Mouse (Mus musculus) midbrain, embryonic 10.5 days (tissue): Measurements from ENCODE around the gene Usp39. TPM values are rescaled to one million over a fixed set of nuclear protein-coding genes. Genes with fewer than 3 reads are reported as not detected.
A peak's percentile ranks its signal among the peaks of the same experiment; 100 is the strongest.

Source experiments
- DNase-seq: peaks from one replicate; pipeline ENCODE4 v3.0.0-alpha.2; 2017; ENCODE audit warnings: low spot score
- H3K27ac ChIP-seq: fragments of 300-500 bp; sonication (generic); replicated peaks from 2 replicates; pipeline ENCODE4 v1.5.1; 2016; ENCODE audit warnings: mild to moderate bottlenecking
- H3K27me3 ChIP-seq: fragments of 300-500 bp; sonication (generic); 2 replicates; pipeline ENCODE4 v1.6.1; 2016; ENCODE audit warnings: low read depth, mild to moderate bottlenecking; ENCODE audit not compliant: poor library complexity, severe bottlenecking
- H3K36me3 ChIP-seq: fragments of 300-500 bp; sonication (generic); 2 replicates; pipeline ENCODE4 v1.6.1; 2016; ENCODE audit warnings: mild to moderate bottlenecking, moderate library complexity
- H3K4me1 ChIP-seq: fragments of 300-500 bp; sonication (generic); 2 replicates; pipeline ENCODE4 v1.6.1; 2016
- H3K4me3 ChIP-seq: fragments of 300-500 bp; sonication (generic); 2 replicates; pipeline ENCODE4 v1.5.1; 2016; ENCODE audit warnings: mild to moderate bottlenecking, moderate library complexity
- H3K9me3 ChIP-seq: fragments of 300-500 bp; sonication (generic); replicated peaks from 2 replicates; pipeline ENCODE4 v1.6.1; 2016; ENCODE audit warnings: mild to moderate bottlenecking
- WGBS: fragments of 180-500 bp; shearing (Covaris S2); methylation state at CpG from one replicate; pipeline ENCODE4 v1.1.7; 2016; 5-methylcytosine and 5-hydroxymethylcytosine counted together
- polyA plus RNA-seq: library from polyadenylated mRNA; unstranded; fragments of >200 nt; fragmentation: Nextera tagmentation; extraction: Ambion mirVana; gene quantifications from 2 replicates; pipeline ENCODE4 v1.2.1, GENCODE M21; 2016

The Usp39 gene
- polyA plus RNA-seq, 1 experiment from 2014 or later, result 89.3 TPM

DNA sequence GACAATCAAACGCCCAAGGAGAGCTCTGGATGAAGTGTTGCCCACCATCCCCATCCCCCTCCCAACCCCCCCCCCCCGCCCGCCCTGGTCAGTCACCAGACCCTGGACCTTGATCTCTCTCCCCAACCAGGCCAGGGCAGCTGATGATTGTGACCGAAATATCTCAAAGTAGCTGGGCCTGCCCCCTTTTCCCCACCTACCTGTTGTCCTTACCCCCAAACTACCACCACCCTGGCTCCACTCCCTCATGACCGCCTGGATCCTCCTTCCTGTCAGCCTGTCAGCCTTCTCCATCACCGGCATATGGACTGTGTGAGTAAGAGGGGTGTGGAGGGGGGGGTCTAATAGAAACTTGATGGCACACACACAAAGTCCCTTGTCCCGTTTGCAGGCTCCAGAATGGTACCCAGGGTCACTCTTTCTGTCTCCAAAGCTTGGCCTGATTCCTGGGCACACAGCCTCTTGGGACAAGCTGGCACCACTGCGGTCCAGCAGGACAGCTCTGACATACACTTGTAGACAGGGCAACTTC is 11.1 kb upstream of the Usp39 start:
- H3K36me3 ChIP-seq, result peaks cover 46% of the 10 kb centered on the region
- peaks cover 17% of the 10 kb centered on the region for H3K27me3 ChIP-seq
- 47% methylated on average over 7 of the region's 8 CpGs for WGBS
- DNase-seq, result no peak
- H3K9me3 ChIP-seq, result no peaks in the 10 kb centered on the region
- peak overlapping the region; percentile 79 for H3K27ac ChIP-seq
- H3K4me1 ChIP-seq, result peaks cover 39% of the 10 kb centered on the region
- peak overlapping the region; percentile 69 for H3K4me3 ChIP-seq

DNA sequence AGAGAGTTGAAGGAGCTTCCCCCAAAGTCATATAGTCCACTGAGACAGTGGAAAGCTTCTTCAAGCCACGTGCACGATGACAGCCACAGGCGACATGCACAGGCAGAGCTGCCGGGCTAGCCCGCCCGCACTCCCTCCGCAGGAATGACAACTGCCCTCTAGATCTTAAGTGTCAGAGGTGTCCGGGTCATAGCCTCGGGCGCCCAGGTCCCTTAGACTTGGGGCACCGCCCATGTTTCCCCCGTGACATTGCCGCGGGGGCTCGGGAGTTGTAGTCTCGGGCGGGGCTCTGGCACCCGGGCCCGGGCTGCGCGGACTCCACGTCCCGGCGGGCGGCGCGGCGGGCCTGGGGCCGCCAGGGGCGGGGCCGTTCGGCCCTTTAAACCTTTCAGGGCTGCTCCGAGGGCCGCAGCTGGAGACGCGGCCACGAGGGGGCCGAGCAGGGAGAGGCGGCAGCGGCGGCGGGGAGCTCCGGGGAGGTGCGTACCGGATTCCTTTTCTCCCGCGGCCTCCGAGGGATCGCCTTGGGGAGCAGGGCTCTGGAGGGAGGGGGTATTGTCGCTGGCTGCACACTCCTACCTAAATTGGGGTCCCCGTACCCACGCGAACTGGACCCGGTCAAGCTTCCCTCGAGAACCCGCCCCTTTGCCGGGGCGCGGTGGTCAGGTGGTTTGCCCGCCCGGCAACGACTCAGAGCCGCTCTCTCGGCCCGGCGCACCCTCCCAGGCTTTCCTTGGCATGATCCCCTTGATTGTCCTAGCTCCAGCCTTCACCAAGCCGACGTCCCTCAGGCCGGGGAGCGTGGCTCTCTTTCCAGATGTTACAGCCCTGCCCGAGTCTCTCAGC is 10.3 kb upstream of the Usp39 start, which contains the start of gene Tmem150a:
Gene Tmem150a (plus strand): TSS at position 382 of the 846 bp plus-strand sequence.
- H3K4me3 ChIP-seq, result peak within 1 kb of the TSS; percentile 69
- DNase-seq, result peak; percentile 80
- peaks cover 48% of the 10 kb centered on the region for H3K36me3 ChIP-seq
- H3K27ac ChIP-seq, result peak within 1 kb of the TSS; percentile 79
- H3K9me3 ChIP-seq, result no peaks in the 10 kb centered on the region
- WGBS, result under 1% methylated on average over 71 of the region's 71 CpGs
- H3K4me1 ChIP-seq, result peaks cover 32% of the 10 kb centered on the region
- H3K27me3 ChIP-seq, result peaks cover 17% of the 10 kb centered on the region

DNA sequence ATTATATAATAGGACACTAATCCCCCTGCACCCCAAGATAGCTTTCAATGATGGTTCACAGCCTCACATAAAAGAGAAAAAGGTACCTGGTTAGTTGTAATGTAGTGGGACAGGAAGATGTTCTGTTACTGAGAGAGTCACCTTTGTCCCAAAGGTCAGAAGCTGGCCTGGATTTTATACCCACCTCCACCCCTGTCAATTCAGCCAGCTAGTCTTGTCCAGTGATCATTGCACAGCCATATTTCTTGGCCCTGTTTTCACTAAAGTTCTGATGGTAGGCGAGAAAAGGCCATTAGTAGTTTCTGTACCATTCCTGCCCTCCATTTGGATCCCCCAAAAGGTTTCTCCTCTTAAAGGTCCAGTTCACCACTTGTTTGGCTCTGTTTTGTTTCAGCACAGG is 9.0 kb upstream of the Usp39 start:
- no peak overlapping the region for H3K27ac ChIP-seq
- H3K36me3 ChIP-seq, result peaks cover 48% of the 10 kb centered on the region
- DNase-seq, result no peak
- H3K27me3 ChIP-seq, result peaks cover 17% of the 10 kb centered on the region
- H3K9me3 ChIP-seq, result no peaks in the 10 kb centered on the region
- 66% methylated on average over 1 of the region's 1 CpGs for WGBS
- no peak overlapping the region for H3K4me3 ChIP-seq
- peaks cover 30% of the 10 kb centered on the region for H3K4me1 ChIP-seq

DNA sequence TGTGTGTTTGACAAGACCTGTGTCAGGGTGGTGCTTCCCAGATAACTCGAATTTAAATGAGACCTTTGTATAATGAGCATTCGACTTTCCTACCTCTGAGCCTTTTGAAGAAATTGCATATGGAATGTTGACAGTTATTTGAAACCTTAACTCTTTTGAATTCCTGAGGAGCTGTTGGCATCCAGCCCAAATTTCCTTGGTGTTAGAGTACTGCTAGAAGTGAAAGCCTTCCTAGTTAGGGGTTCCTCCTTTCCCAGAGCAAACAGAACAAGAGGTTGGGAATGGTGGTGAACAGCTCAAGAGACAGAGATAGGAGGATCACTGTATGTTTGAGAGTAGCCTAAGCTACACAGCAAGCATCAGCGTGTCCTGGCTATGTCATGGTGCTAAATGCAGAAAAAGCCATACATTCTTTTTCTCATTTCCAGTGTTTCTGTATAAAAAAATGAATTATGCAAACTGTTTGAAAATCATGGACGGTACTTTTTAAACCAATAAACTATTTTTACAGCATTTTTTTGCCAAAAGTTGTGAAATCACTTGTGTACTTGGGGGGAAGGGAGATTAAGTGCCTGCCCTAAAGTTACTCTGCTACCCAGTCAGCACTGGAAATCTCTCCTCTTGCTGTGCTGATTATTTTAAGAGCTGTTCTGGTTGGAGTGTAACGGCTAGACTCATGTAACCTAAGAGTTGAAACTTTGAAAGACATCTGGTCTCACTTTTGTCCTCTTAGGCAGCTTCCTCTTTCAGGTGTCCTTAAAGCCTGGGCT is 7.8 kb upstream of the Usp39 start:
- DNase-seq, result no peak
- Histone ChIP-seq H3K4me3 (no peak overlapping the region), H3K27ac (no peak overlapping the region), H3K27me3 (peaks cover 17% of the 10 kb centered on the region), H3K4me1 (peaks cover 41% of the 10 kb centered on the region), H3K9me3 (no peaks in the 10 kb centered on the region), H3K36me3 (peaks cover 44% of the 10 kb centered on the region)
- 78% methylated on average over 5 of the region's 5 CpGs for WGBS

DNA sequence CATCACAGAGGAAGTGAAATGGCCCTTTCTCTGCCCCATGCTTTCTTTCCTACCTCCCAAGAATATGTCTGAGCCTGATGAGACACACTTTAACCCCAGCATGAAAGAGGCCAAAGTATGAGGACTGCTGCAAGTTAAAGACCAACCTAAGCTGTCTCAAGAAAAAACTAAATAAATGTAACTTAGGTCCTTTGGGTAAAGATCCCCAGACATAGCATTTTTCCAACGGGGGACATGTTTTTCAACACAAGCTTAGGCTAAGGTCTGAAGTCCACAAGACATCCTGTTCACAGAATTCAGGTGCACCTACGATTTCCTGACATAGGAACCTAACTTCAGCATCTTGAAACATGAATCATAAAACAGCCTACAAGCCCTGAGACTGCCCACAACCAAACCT is 5.2 kb upstream of the Usp39 start:
- 90% methylated on average over 2 of the region's 2 CpGs for WGBS
- DNase-seq, result no peak
- Histone ChIP-seq H3K4me3 (no peak overlapping the region), H3K4me1 (peaks cover 43% of the 10 kb centered on the region), H3K27ac (no peak overlapping the region), H3K36me3 (peaks cover 33% of the 10 kb centered on the region), H3K27me3 (peaks cover 8% of the 10 kb centered on the region; the same call in 1 of the 2 replicates), H3K9me3 (no peaks in the 10 kb centered on the region)

DNA sequence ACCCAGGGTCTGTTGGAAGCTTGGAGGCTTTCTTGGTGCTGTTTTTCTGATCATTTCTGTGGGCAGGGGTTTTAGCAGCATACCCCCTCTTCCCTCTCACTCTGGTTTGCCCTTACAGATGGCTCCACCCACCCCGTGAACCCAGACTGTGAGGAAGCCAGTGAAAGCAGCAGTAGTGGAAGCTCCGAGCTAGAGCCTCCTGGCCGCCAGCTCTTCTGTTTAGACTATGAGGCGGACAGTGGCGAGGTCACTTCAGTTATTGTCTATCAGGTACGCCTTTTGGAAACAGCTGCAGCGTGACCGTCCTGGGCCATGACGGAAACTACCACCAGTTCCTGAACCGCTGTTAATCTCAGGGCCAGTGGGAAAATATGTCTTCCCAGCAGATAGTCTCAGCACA is 3.4 kb upstream of the Usp39 start:
- Histone ChIP-seq H3K4me1 (peaks cover 43% of the 10 kb centered on the region), H3K4me3 (peak overlapping the region; percentile 82)

DNA sequence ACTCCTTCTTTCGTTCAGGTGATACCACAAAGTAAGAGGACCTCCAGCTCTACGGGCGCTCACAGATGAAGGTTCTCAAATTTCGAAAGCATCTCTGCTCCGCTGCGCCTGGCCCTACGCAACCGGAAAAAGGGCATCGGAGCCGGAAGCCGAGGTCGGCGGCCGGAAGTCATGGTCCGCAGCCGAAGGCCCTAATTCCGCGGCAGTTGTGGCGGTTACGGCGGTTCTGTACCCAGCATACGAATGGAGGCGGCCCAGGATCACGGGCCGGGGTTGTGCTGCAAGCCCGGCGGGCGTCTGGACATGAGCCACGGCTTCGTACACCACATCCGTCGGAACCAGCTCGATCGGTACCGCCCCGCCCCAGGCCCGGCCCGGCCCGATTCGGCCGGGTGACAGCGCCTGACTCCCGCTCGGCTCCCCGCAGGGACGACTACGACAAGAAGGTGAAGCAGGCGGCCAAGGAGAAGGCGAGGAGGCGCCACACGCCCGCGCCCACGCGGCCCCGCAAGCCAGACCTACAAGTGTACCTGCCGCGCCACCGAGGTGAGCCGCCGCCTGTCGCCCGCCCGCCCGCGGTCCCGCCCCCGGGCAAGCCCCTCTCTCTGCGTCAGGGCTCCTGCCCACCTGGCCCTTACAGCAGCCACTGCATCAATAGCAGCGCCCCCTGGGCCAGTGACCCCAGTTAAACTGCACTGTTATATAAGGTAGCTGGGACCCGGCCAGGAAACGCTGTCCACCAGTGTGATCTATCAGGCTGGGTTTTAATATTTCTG is 2.4 kb upstream of the Usp39 start, which contains the start of gene 0610030E20Rik:
Gene 0610030E20Rik (plus strand): TSS at position 152 of the 776 bp plus-strand sequence.
- WGBS, result under 1% methylated on average over 64 of the region's 72 CpGs
- H3K9me3 ChIP-seq, result no peaks in the 10 kb centered on the region
- peak; percentile 80 for DNase-seq
- peaks cover 46% of the 10 kb centered on the region for H3K4me1 ChIP-seq
- H3K27ac ChIP-seq, result peak within 1 kb of the TSS; percentile 93
- no peaks in the 10 kb centered on the region for H3K27me3 ChIP-seq
- peaks cover 38% of the 10 kb centered on the region for H3K36me3 ChIP-seq
- H3K4me3 ChIP-seq, result peak within 1 kb of the TSS; percentile 82

More for the DNA sequence above, 3.4 kb upstream of the Usp39 start:
- DNase-seq, result no peak
- Histone ChIP-seq H3K27me3 (no peaks in the 10 kb centered on the region), H3K27ac (no peak overlapping the region), H3K9me3 (no peaks in the 10 kb centered on the region), H3K36me3 (peaks cover 33% of the 10 kb centered on the region)
- WGBS, result 88% methylated on average over 10 of the region's 10 CpGs

DNA sequence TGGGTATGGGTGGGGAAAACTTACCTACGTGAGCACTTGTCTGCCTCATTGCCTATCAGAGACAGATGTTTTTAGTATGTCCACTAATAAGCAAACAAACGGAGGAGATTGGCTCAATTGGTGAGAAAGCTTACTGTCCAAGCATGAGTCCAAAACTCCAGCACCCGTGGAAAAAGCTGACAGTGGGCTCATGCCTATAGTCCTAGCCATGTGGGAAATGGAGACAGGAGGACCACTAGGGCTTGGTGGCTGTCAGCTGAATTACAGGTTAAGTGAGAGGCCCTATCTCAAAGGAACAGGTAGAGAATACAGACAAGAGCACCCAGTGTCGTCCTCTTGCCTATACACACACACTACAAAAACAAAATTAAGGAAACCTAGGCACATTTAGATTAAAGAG is 1.3 kb upstream of the Usp39 start:
- H3K9me3 ChIP-seq, result no peaks in the 10 kb centered on the region
- H3K4me1 ChIP-seq, result peaks cover 46% of the 10 kb centered on the region
- H3K4me3 ChIP-seq, result peak overlapping the region; percentile 82; the same call in 1 of the 2 replicates
- H3K27ac ChIP-seq, result no peak overlapping the region
- no peak for DNase-seq
- H3K27me3 ChIP-seq, result no peaks in the 10 kb centered on the region
- peaks cover 41% of the 10 kb centered on the region for H3K36me3 ChIP-seq
- WGBS, result 80% methylated on average over 4 of the region's 4 CpGs

DNA sequence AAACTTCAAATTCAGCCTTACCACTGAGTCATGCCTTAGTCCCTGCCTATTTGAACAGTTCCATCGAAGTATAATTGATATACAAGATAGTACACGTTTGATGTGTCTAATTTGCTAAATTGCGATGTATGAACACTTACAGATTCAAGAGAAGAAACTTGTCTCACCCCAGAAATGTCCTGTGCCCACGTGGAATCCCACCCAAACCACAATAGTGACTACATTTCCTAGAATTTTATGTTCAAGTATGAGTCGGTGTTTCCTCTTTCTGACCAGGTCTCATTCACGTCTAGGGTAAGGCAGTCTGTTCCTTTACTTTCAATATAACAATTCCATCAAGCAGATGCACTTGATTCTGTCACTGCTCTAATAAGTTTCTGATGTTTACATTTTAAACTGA is 649 bp upstream of the Usp39 start:
- peak overlapping the region; percentile 87 for H3K4me3 ChIP-seq
- WGBS, result 52% methylated on average over 6 of the region's 6 CpGs
- no peak for DNase-seq
- no peaks in the 10 kb centered on the region for H3K27me3 ChIP-seq
- peak overlapping the region; percentile 93 for H3K27ac ChIP-seq
- H3K36me3 ChIP-seq, result peaks cover 41% of the 10 kb centered on the region
- peaks cover 46% of the 10 kb centered on the region for H3K4me1 ChIP-seq
- no peaks in the 10 kb centered on the region for H3K9me3 ChIP-seq

DNA sequence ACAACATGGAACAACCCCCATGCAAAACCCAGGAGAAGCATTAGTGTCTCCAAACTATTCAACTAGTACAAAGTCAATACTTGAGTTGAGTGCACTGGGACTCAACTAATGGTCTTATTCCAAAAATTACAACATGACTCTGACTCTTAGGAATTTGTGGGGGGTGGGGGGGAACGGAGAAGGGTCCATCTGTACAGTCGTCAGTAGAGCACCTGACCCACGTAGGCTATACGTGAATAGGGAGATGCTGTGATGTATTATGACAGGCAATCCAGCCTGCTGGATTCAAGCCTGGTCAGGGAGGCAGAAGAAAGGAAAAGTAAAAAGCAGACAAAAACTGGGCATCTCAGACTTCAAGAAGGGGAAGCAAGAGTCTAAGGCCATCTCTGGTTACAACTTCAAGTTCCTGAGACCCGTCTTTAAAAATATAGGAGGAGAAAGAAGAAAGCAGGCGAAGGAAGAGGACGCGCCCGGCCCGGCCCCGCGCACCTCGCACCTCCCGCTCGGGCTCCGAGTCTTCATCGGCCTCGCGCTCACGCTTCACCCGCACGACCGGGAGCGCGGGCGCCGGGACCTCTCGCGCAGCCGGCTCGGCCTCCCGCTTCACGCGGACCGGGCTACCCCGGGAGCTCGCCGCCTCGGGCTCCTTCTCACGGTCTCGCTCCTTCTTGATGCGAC is 449 bp downstream of the Usp39 start:
- WGBS, result under 1% methylated on average over 42 of the region's 42 CpGs
- Histone ChIP-seq H3K27me3 (no peaks in the 10 kb centered on the region), H3K4me3 (peak overlapping the region; percentile 87), H3K36me3 (peaks cover 37% of the 10 kb centered on the region), H3K9me3 (no peaks in the 10 kb centered on the region), H3K4me1 (peaks cover 46% of the 10 kb centered on the region), H3K27ac (peak overlapping the region; percentile 93)
- no peak for DNase-seq

DNA sequence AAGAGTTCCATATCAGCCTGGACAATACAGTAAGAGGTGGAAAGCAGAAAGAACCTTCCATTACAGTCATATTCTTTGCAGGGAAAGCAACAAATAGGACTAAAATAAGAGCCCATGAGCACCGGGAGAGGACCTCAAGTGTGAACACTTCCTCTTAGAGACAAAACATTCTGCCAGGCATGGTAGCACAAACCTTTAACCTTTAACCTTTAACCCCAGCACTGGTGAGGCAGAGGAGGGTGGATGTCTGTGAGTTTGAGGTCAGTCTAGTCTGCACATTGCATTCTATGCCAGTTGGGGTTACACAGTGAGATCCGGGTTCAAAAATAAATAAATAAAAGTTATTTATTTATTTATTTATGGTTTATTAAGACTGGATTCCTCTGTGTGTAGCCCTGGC is 4.5 kb downstream of the Usp39 start:
- peaks cover 18% of the 10 kb centered on the region for H3K4me1 ChIP-seq
- no peak overlapping the region for H3K4me3 ChIP-seq
- H3K27ac ChIP-seq, result no peak overlapping the region
- H3K27me3 ChIP-seq, result no peaks in the 10 kb centered on the region
- 63% methylated on average over 2 of the region's 2 CpGs for WGBS
- DNase-seq, result no peak
- no peaks in the 10 kb centered on the region for H3K9me3 ChIP-seq
- H3K36me3 ChIP-seq, result peaks cover 65% of the 10 kb centered on the region

DNA sequence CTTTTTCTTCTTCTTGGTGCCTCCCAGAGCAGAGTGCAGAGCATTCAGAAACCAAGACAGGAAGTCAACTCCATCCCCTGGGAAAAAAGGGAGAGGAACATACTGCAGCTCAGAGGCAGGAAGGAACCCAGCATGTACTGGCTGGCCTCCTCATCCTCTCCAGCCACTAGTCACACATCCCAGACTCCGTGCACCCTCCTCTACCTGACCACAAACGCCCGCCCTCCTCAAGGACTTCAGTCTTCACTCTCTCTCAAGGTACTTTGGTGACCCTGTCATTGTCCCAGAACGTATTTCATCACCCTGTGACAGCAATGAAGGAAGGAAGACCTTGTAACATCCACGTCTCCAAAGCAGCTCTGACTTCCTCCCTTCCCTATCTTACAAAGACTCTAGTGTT is 11.9 kb downstream of the Usp39 start:
- H3K36me3 ChIP-seq, result peaks cover 100% of the 10 kb centered on the region
- DNase-seq, result no peak
- H3K4me3 ChIP-seq, result no peak overlapping the region
- 90% methylated on average over 5 of the region's 5 CpGs for WGBS
- H3K9me3 ChIP-seq, result no peaks in the 10 kb centered on the region
- H3K27ac ChIP-seq, result no peak overlapping the region
- H3K27me3 ChIP-seq, result no peaks in the 10 kb centered on the region
- H3K4me1 ChIP-seq, result no peaks in the 10 kb centered on the region
